Mouse (Mus musculus): Measurements from ENCODE around the gene Rnf40.

The Rnf40 gene

GRCm38 (mm10) chr7:127648516-127649201 is 60.1 kb downstream of the Rnf40 start:
- CTCF ChIA-PET, result interaction anchor here (0.7 kb wide), 1 partner anchor 22 kb away, joined by 3 read pairs; no protein-coding TSS in a partner anchor

- CTCF ChIA-PET, result interaction anchor here (0.7 kb wide), 1 partner anchor 22 kb away, joined by 3 read pairs; no protein-coding TSS in a partner anchor
These were observed 60.6 kb downstream of the Rnf40 start for GRCm38 (mm10) chr7:127649206-127649605.

GRCm38 (mm10) chr7:127651624-127652023 is 63.1 kb downstream of the Rnf40 start:
- CTCF ChIA-PET, result interaction anchor here (0.6 kb wide), 1 partner anchor 922 kb away, joined by 4 read pairs; no protein-coding TSS in a partner anchor

- CTCF ChIA-PET, result interaction anchor here (0.6 kb wide), 1 partner anchor 110 kb away, joined by 3 read pairs; no protein-coding TSS in a partner anchor
These were observed 63.5 kb downstream of the Rnf40 start for GRCm38 (mm10) chr7:127652050-127652449.

- CTCF ChIA-PET, result interaction anchor here (0.8 kb wide), 1 partner anchor 198 kb away, joined by 3 read pairs; no protein-coding TSS in a partner anchor
These were observed 65.8 kb downstream of the Rnf40 start for GRCm38 (mm10) chr7:127654318-127654717.
